Mouse (Mus musculus) megakaryocyte, embryonic 14.5 days (primary cell): ENCODE data around the gene Crygn.

Source experiments
- FLI1 ChIP-seq: IDR thresholded peaks from 2 replicates; pipeline ENCODE4 v1.6.1; 2012; ENCODE audit warnings: low read length, inconsistent platforms, mixed read lengths
- GATA1 ChIP-seq: IDR thresholded peaks from 3 replicates; pipeline ENCODE4 v1.6.1; 2012; ENCODE audit warnings: mixed read lengths, low read length, inconsistent platforms, borderline replicate concordance

- TF ChIP-seq GATA1, result no peak
- no peak for TF ChIP-seq FLI1
These were observed 20.2 kb downstream of the Crygn start for GRCm38 (mm10) chr5:24737595-24737994.
